Mouse (Mus musculus) adrenal gland, postnatal 36 days (tissue): Measurements from ENCODE around the gene Vpreb3. TPM values are rescaled to one million over a fixed set of nuclear protein-coding genes. Genes with fewer than 3 reads are reported as not detected.

Experiments used
- DNase-seq, 2 experiments: peaks; one replicate each; pipeline ENCODE4 v3.0.0; 2021; ENCODE audit warnings: mixed read lengths in 1 of 2
- total RNA-seq, 2 experiments: library from RNA; stranded (reverse); gene quantifications; 2 replicates each; pipeline ENCODE4 v1.2.3; 2021

Vpreb3 gene
- total RNA-seq, 2 experiments from 2014 or later: not detected

DNA sequence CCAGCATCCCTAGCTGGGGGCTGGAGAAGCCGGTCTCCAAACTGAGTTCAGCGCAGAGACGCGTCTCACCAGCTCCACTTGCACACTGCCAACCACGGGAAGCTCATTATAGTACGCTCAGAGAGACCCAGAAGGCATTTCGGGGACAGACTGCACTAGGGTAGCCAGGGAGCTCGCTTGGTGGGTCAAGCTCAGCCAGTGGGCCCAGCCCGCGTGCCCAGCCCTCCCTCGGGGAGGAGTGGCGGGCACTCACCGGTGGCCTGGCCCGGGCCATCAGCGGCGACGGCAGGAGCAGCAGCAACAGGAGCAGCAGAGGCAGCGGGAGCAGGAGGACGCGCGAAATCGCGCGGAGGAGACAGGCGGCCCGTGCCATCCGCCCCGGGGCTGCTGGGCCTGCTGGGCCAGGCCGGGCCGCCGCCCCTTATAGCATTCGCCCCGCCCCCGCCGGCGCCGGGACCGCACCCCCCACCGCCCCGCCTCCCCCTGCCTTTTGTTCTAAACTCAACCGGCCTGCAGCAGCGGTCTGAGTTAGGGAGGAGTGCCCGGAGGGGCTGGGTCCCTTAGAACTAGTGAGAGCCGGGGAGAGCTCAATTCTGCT, 10.7 kb upstream of the Vpreb3 start:
- peak; percentile 75 to 88 for DNase-seq

DNA sequence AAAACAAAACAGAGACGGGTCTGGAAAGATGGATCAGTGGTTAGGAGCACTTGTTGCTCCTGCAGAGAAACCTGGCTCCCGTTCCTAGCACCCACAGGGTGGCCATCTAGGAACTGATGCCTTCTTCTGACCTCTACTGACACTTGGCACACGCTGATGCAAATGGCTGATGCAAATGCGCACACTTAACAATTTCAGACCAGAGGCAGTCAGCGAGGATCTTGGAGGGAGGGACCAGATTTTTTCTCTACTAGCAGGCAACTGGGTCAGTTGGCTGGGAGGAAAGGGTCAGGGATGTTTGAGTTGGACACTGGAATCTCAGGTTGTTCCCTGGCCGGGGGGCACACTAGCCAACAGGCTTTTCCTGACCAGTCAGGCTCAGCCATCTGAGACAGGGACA, 10.0 kb upstream of the Vpreb3 start, which contains the start of gene Chchd10:
Chchd10 (plus strand) TSS at position 240 of the 400 bp plus-strand sequence.
- DNase-seq: no peak

DNA sequence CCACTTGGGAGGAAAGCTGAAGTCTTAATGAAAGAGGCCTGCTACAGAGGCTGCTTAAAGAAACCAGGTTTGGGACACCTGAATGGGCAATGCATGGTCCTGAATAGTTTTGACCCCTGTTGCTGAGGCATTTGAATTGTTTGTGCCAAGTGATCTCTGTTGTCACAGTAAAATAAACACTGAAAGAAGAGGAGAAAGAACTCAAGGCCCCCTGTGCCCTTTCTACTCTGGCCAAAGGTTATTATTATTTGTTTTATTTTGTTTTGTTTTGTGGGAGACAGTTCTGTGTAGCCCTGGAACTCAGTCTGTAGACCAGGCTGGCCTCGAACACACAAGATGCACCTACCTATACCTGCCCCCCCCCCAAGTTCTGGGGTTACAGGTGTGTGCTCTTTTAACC, 7.9 kb upstream of the Vpreb3 start:
- no peak for DNase-seq

DNA sequence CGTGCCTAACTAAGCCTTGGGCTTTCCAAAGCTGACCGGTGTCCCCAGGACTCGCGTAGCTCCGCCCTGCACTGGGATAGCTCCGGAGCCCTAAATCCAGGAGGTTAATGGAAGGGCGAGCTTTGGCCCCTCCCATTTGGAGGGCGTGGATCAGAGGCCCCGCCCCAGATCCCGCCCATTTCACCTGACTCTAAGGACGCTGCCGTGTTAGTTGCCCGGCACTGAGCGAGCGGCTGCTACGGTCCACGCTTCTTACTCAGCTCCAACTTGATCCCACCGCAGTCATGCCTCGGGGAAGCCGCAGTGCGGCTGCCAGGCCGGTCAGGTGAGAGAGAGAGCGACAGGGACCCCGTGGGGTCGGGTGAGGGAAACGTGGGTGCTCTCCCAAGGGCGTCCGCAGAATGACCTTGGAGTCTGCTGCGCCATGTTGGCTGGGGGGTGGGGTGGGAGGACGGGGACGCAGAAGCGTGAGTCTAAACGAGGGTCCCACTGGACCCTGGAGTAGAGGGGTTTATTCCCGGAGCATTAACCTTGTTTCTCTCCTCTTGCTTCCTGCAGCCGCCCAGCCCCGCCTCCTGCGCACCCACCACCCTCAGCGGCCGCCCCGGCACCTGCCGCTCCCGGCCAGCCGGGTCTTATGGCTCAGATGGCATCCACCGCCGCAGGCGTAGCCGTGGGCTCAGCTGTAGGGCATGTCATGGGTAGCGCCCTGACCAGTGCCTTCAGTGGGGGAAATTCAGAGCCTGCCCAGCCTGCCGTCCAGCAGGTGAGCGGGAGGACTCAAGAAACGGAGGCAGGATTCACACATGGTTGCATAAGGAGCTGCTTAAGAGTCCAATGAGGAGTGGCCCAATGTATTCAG, 6.9 kb upstream of the Vpreb3 start, which contains the start of gene Mmp11:
Mmp11 (minus strand) TSS at position 817 of the 862 bp plus-strand sequence.
- peak; percentile 87 to 89 for DNase-seq

DNA sequence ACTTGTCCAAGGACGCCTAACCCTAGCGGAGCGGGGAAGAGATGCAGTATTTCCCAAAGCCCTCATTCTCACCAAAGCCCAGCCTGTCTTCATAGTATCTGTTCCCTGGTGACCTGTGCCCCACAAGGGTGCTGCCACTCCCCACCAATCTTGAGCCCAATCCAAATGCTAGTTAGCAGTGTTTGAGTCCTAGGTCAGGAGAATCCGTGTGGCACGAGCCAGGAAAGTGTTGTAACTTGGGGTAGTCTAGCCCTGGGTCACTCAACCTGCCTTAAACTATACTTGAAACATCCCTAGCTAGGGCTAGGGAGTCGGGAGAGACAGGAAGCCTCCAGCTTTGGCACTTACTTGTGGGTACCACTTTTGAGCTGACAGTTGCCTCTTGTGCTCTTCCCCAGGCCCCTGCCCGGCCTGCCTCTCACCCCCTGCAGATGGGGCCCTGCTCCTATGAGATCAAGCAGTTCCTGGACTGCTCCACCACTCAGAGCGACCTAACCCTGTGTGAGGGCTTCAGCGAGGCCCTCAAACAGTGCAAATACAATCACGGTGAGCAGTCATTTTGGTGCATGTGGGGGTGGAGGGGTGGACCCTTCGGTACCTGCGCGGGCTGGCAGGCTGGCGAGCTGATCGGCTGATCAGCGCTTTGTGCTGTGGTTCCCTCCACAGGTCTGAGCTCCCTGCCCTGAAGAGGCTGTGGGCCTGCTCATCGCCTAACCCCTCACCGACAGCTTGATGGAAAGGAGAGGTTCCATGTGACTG, 5.8 kb upstream of the Vpreb3 start:
- peak; percentile 35 to 55 for DNase-seq

DNA sequence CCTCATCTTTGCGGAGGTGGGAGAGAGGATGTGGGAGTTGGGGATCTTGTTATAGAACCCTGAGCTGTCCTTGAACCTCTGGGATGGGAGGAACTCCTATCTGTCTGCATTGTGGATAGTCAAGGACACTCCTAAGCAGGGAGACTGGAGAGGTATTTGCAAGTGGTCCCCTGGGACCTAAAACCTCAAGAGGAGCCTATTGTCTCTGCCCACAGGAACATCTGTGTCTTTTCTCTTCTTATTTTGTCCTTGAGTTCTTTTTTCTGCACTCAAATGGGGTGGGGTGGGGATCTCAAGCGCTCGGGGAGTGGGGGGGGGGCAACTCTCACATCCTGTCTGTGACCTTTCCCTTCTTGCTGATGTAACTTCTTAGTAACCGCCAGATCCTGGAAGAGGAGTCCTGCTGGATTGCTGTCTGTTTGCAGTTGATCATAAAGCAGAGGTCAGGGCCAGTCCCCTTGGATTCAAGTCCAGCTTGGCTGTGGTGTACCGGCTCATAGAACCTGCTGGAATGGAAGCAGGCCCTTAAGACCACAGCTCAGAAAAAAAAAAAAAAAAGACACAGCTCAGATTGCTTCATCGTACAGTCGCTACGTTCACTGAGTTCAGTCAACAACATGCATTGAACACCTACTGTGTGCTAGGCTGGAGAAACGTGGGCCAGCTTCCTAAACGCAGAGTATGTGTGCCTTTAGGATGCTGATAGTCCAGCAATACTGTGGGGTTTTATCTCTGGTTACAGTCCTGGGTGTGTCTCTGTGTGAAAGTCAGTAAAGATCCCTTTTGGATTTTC, 4.8 kb upstream of the Vpreb3 start:
- peak; percentile 68 to 75 for DNase-seq

DNA sequence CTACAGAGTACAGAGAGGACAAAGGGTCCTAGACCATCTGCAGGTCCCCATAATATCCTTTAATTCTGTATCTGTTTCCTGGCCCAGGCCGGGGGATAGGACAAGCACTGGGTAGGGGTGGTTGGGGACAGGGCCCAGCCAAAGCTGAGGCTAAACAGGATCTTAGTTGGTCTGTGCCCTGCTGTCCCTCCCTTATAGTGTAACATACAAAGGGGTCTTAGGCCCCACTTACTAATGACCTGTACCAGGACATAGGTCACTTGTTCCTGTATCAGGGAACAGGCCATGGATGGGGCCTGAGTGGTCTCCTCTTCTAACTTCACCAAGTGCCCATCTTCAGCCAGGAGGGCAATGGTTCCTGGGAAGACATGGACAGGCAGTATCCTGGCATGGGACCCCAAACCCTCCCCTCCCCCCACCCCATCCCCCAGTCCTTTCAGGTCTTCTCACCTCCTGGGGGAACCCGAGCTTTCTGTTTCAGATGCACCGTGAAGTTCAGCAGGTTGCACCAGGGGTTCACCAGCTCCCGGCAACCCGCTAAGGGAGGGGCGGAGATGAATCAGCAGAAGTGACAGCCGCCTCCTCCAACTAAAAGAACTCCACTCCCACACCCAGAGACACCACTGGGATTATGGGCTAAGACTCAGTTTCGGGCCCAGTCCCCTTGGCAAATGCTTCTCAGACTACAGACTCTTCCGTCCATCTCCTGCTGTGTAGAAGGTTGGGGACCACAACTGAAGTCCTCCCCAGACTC, 3.2 kb upstream of the Vpreb3 start:
- DNase-seq: peak; percentile 39 to 67

DNA sequence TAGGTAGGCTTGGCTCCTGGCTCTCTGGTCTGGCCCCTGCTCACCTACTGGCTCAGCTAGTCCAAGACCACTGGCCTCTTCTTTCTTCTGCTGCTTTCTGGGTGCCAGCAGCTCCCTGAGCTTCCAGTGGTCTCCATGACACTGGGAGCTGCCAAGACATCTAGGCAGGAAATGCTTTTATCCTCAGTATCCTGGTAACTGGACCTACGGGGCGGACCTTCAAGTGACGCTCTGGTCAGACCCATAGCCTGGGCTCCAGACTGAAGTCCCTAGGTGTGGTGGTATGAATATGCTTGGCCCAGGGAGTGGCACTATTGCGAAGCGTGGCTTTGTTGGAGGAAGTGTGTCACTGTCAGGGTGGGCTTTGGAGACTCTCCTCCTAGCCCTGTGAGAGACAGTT, 2.3 kb upstream of the Vpreb3 start, which contains the start of gene Gm867:
Gm867 (minus strand) TSS at position 153 of the 400 bp plus-strand sequence.
- no peak for DNase-seq

DNA sequence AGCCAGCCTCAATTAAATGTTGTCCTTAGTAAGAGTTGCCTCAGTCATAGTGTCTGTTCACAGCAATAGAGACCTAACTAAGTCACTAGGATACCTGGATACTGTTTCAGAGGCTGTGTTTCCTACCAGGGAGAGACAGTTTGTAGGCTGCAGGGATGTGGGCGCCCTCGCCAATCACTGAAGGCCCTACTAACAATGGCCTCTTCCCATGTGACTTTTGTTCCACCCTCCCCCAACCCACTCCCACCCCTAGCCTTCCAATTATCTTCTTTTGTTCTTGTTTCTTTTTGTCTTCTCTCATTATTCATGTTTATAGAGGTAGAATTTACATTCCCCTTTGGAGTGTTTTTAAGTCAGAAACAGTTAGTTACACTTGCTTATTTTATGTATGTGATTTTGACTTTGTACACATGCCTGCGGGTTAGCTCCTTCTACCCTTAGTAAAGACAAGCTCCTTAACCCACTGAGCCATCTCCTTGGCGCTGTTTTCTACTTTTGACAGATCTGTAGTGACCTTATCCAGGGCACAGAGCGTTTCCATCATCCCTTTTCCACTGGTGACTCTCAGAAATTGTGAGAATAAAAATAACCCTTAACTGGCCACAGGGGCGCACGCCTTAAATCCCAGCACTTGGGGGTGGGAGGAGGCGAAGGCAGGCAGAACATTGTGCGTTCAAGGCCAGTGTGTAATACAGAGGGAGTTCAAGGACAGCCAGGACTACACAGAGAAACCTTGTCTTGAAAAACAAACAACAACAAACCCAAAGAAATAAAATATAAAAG, 1.6 kb upstream of the Vpreb3 start:
- DNase-seq: no peak

DNA sequence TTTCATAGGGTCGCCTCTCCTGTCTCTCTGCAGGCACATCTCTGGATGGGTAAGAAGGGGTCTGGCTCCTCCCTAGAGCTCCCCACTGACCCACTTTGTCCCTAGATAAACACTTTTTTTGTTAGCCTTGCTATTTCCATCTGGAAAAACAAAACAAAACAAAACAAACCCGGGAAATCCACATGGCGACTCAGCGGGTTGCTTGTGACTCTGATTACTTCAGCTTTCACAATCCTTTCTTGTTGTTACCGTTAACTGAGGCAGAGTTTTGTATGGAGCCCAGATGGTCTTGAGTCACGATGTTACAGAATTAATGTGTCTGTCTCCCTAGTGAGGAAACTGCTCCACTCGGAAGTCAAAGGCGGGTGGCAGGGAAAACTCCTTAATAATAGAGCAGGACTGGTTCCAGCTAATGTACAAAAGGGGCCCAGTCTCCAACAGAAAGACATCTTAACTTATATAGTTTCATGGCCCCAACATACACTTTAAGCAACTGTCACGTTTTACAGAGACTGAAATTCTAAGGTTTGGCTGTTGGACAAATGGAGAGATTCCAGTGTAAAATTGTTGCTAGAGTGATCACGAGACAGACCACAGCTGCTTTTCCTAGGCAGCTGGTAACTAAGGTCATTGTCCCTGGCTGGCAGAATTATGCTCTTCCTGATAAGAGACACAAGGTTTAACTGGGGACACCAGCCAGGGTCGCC, 1.4 kb downstream of the Vpreb3 start:
- DNase-seq: peak; percentile 44 to 54

DNA sequence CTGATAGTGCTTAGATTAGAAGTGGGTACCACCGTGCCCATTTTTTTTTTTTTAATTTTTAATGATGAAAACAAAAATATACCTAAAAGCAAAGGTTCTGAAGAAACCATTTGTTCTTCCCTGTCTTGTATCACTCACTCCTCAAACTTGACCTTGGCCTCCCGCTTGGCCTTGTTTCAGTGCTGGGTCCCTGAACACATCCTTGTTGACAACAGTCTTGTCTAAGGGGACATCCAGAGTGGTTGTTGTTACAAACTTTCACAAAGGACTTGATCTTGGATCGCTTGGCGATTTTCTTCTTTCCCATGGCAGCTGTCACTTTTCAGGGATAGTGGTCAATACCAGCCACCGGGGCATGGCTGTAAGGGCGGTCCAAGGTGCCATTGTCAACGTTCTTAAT, 2.4 kb downstream of the Vpreb3 start:
- DNase-seq: no peak

DNA sequence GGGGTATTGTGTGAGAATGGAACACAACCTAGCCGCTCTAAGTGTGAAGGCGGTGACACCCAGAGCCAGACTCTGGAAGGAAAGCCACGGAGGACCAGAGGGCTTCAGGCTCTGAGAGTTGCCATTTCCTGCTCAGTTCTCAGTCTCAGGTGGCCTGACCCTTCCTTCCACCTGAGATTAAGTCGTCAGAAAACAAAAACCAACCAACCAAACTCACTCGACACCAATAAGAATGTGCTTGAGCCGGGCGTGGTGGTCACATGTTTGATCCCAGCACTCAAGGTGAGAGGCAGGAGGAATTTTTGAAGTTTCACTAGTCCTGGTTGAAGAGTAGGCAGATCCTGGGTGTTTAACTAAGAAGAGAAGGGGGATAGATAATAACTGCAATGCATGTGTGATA, 3.0 kb downstream of the Vpreb3 start:
- no peak for DNase-seq

DNA sequence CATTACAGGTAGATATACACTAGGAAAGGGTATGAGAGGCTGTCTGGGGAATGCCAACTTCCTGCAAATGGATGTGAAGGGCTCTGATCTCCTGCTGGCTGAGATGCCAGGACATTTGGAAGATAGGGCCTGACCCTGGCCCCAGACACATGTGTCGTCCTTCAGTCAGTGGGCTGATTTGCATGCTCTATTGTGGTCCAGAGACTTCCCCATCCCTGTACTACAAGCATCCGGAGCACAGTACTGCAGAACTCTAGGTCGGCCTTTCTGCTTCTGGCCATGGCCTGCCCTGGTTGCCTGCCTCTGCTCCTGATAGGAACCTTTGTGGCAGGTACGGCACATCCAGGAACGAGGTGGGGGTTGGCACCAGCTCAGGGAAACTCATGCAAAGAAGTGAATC, 5.2 kb downstream of the Vpreb3 start:
- DNase-seq: no peak

DNA sequence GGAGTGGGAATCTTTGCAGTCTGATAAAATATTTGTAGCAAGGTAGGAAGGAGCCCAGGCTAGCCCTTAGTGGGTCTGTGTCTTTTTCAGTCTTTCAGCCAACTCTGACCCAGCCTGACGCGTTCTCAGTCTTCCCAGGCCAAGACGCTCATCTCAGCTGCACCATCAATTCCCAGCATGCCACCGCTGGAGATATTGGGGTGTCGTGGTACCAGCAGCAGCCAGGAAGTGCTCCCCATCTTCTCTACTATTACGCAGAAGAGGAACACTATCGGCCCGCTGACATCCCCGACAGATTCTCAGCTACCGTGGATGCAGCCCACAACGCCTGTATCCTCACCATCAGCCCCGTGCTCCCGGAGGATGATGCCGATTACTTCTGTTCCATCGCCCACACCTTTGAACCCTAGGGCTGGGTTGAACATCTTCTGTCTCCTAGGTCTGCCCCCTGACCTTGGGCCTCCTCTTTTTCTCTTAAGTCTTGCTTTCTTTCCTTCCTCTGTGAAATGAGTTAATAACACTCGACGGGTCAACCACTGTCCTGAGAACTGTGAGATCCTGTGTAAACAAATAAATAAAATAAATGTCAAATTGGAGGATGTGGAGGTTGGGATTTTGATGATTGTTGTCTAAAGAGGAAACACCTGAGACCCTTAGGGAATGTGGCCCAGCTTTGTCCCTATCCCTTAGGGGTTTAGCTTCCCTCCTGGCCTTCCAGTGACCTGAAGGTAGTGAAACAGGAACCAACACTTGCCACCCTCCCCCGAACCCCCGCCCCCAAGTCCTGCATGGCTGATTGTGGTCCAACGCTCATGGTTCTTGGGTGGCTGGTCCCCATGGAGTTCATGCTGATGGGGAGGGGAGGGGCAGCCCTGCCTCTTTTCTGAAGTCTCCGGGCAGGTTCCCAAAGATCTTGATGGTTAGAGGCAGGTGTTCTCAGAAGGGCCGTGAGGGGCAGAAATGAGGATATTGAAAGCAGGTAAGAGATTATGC, 6.5 kb downstream of the Vpreb3 start:
- no peak for DNase-seq

DNA sequence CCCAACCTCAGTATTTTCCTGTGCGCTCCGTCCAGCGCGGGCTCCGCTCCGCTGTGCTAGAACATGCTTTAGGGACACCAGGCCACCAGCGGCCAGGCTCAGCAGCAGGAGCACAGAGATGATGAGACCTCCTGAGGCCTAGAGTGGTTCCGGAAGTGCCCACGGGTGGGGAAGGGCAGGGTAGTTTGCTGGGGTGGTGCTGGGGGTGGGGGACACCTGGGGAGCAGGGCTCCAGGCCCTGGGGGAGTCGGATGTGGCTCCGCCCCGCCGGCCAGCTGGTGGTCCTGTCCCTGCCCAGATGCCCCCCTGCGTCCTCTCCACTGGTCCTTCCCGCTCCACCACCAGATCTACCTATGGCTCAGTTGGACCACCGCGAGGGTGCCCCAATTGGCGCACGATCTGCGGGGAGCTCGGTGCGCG, 7.9 kb downstream of the Vpreb3 start:
- peak; percentile 42 to 61 for DNase-seq

DNA sequence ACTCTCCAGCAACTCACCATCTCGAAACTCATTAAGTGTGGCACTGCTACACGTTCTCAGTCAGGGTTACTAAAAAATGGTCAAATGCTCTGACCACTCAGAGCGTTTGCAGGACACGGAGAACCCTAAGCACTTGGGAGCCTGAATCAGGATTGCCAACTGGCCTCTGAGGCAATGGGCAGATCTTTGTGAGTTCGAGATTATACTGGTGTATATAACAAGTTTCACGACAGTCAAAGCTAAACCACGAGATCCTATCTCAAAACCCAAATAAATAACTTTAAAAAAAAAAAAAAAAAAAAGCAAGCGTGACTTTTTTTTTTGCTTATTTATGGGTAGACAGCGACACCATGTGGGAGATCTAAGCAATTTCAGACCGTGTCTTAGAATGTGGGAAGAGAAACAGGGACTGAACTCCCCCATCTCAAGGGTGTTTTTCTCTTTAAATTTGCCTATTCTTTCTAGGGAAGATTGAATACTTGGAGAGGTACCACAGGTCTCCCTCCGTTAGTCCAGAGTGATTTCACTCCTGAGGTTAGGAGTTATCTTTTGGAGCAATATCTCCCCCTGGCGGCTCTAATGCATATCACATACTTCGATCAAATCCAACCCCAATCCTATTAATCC, 8.7 kb downstream of the Vpreb3 start:
- peak in 1 of 2 experiments; percentile 67 for DNase-seq

DNA sequence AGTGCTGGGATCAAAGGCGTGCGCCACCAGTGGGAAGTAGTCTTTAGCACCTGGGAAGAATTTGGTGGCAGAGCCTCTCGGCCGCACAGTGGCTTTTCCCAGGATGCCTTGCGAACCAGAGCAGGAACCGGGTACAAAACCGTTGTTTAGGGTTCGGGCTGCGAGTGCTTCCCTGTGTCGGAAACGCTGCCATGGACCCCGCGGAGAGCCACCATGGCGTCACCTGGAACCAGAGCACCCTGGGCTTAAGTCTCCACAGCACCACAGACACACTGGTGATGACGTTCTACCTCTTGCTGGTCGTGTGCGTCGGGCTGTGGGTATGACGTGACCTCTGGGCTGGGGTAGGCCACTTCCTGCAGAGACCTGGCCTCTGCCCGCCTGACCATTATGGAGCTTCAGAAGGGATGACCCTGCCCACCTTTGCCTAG, 11.5 kb downstream of the Vpreb3 start, which contains the start of gene Gm5134:
Gm5134 (plus strand) TSS at position 134 of the 431 bp plus-strand sequence.
- no peak for DNase-seq

DNA sequence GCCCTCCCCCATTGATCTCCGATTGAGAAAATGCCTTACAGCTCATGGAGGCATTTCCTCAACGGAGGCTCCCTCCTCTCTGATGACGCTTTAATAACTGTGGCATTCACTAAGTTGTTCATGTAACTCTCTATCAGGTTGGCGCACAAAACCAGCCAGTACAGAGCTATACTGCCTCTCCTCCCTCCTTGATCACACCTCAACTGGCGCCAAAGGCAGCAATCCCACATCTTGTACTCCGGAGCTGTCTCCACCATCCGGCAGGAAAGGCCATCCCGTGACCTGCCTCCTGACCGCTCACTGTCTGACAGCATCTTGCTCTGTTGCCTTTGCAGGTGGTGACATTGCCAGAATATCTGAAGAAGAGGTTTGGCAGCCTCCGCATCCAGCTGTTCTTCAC, 31.0 kb downstream of the Vpreb3 start:
- DNase-seq: no peak
